Mouse (Mus musculus): ENCODE measurements around the gene Pou2f1.

Pou2f1 gene

DNA sequence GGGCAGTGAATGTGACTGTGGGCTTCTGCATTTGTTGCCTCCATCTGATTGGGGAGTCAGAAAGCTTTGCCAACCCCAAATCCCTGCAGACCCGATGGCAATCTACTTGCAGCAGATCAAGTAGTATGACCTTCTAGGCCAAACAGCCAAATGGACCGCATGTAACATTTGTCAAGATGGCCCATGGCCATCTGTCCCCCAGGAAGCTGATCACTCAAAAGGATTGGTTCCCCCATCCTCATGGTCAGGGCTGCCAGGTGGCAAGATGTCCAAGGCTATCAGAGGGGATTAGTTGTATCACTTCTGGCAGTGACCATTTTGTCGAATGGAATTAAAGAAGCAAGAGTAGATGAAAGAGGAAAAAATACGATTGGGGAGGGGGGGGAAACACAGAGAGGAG, 163.3 kb downstream of the Pou2f1 start:
- H3K36me3 ChIP-seq (ENCODE audit: control insufficient read depth, insufficient read depth, low read length, poor library complexity, severe bottlenecking): no peaks in the 10 kb centered on the region
- no peaks in the 10 kb centered on the region for H3K27me3 ChIP-seq (ENCODE audit: control insufficient read depth, insufficient read depth, low read length, poor library complexity, severe bottlenecking)
- no peak for DNase-seq (ENCODE audit: low read depth, low spot score)

DNA sequence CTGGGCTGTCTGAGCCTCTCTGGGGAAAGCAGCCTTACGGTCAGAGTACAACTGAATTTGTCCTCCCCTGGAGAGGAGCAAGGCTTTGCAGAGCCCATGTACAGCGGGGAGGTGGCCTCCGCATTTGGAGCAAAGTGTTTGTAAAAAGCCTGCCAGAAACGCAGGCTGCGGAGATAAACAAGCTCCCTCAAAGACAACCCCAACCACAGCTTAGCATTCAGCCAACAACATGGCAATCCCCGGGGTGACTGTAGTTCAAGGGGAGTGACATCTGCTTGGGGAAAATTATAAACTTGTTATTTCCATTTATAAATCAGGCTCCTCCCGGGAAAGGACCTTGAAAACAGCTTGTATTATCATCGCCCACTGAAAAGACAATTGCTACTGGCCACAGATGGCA, 164.9 kb downstream of the Pou2f1 start:
- Histone ChIP-seq H3K27me3 (ENCODE audit: control insufficient read depth, insufficient read depth, low read length, poor library complexity, severe bottlenecking) (no peaks in the 10 kb centered on the region), H3K36me3 (ENCODE audit: control insufficient read depth, insufficient read depth, low read length, poor library complexity, severe bottlenecking) (no peaks in the 10 kb centered on the region)
- no peak for DNase-seq (ENCODE audit: low read depth, low spot score)

DNA sequence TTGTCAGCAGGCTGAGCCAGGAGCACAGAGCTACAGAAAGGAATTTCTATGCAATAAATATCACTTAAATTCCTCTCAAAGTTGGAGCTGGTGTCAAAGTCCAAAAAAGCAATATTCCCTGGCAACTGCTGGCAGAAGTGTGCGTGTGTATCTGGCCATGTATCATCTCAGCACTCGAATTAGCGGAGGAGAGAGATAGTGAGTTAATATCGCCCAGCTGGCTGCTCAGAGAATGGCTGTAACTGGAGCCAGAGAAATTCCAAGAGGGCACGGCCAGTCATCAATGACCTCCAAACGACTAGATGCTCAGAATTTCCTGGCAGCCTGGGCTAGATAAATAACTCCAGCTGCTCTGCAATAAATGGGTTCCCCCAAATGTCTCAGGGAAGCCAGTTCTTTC, 166.0 kb downstream of the Pou2f1 start:
- H3K36me3 ChIP-seq (ENCODE audit: control insufficient read depth, insufficient read depth, low read length, poor library complexity, severe bottlenecking): no peaks in the 10 kb centered on the region
- DNase-seq (ENCODE audit: low read depth, low spot score): no peak
- H3K27me3 ChIP-seq (ENCODE audit: control insufficient read depth, insufficient read depth, low read length, poor library complexity, severe bottlenecking): no peaks in the 10 kb centered on the region

DNA sequence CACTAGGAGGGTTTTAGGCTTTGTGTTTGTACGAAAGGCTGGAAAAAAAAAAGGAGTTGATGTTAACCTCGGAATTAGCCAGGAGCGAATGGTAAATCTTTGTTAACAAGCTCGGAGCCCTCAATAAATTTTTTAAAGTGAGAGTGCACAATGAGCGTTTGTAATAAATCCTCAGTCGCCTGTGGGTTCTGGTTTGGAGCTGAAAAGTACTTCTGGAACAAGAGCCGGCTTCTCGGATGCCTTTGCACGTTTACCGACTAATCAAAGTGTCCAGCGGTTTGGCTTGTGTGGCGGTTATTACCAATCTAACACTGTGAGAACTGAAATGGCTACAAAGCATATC, 167.9 kb downstream of the Pou2f1 start:
- no peaks in the 10 kb centered on the region for H3K27me3 ChIP-seq (ENCODE audit: control insufficient read depth, insufficient read depth, low read length, poor library complexity, severe bottlenecking)
- no peak for DNase-seq (ENCODE audit: low read depth, low spot score)

DNA sequence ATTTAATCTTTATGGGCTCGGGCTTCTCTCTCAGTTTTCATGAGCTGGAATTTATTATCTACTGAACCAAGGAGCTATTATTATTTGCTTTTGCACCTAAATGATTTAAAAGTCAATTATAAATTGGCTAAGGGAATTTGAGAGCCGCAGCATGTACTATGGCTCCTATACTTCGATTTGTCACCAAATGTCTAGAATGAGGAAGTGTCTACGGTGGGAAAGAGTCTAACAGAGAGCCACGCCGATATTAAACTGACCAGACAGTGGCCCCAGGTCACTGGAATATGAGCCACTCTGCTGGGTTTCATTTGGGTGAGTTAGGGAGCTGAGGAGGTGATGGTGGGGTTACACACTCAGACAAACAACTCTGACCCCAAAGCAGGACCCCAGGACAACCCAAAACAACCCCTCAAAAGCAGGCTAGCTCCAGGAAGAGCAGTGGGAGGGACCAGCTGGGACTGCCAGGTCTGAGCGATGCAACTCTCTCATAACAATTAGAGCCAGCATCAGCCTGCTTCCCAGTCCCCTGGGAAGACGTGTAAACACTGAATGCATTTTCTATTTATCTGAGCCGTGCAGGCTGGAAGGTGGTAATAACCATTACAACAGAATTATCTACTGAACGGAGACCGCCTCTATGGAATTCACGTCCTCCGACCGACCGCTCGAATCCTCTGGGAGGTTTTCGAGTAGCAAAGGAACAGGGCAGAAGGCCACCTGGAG, 168.4 kb downstream of the Pou2f1 start:
- no peaks in the 10 kb centered on the region for H3K27me3 ChIP-seq (ENCODE audit: control insufficient read depth, insufficient read depth, low read length, poor library complexity, severe bottlenecking)
- no peaks in the 10 kb centered on the region for H3K36me3 ChIP-seq (ENCODE audit: control insufficient read depth, insufficient read depth, low read length, poor library complexity, severe bottlenecking)
- DNase-seq (ENCODE audit: low read depth, low spot score): no peak

More for the DNA sequence above, 167.9 kb downstream of the Pou2f1 start:
- H3K36me3 ChIP-seq (ENCODE audit: control insufficient read depth, insufficient read depth, low read length, poor library complexity, severe bottlenecking): no peaks in the 10 kb centered on the region

DNA sequence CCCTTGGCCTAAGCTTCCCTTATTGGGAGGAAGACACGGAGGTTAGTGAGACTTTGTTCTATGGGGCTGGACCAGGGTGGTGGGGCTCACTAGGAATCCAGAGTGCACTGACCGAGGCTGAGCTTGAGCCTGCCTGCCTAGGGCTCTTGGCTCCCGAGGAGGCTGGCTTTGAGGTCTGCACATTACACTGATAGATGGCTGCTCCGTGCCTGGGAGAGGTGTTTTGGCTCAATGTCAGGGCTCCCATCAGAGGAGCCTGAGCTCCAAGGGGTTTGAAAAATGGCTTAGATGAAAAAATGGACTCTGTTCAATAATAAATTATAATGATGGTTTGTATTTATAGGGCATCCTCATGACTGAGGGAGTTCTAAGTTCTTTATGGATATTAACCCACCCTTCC, 169.2 kb downstream of the Pou2f1 start:
- no peaks in the 10 kb centered on the region for H3K36me3 ChIP-seq (ENCODE audit: control insufficient read depth, insufficient read depth, low read length, poor library complexity, severe bottlenecking)
- no peak for DNase-seq (ENCODE audit: low read depth, low spot score)
- H3K27me3 ChIP-seq (ENCODE audit: control insufficient read depth, insufficient read depth, low read length, poor library complexity, severe bottlenecking): no peaks in the 10 kb centered on the region

DNA sequence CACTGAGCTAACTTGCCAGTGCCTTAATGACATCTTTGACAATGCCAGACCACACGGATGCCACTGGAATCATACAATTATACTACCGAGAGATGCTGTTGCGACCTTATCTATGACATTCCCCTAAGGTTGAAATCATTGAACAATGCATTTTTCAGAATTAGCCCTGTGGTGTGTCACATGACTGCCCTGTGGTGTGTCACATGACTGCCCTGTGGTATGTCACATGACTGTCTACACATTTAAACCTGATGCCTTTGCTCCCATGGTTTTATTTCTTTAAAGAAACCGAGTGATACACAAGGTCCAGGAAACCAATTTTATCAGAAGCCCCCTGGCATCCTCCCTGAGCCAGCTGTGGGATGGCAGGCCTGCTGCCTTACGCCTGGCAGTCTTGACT, 172.6 kb downstream of the Pou2f1 start:
- H3K27me3 ChIP-seq (ENCODE audit: control insufficient read depth, insufficient read depth, low read length, poor library complexity, severe bottlenecking): no peaks in the 10 kb centered on the region
- DNase-seq (ENCODE audit: low read depth, low spot score): no peak
- no peaks in the 10 kb centered on the region for H3K36me3 ChIP-seq (ENCODE audit: control insufficient read depth, insufficient read depth, low read length, poor library complexity, severe bottlenecking)

DNA sequence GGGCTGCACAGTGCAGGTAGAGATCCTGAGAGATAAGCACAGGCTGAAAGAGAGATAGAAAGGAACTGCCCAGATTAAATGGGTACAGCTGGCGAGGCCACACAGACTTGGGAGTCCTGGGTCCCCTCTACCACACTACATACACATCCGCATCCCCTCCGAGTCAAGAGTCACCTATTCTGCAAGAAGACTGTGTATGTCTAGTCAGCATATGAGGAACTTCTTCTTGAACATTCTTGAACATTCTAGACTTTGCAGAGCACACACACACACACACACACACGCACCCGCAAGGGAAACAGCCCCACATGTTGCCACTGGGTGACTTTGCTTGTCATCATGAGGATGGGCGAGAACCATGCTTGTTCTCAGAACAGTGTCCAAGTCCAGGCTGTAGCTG, 173.9 kb downstream of the Pou2f1 start:
- no peaks in the 10 kb centered on the region for H3K36me3 ChIP-seq (ENCODE audit: control insufficient read depth, insufficient read depth, low read length, poor library complexity, severe bottlenecking)
- no peak for DNase-seq (ENCODE audit: low read depth, low spot score)
- H3K27me3 ChIP-seq (ENCODE audit: control insufficient read depth, insufficient read depth, low read length, poor library complexity, severe bottlenecking): no peaks in the 10 kb centered on the region

DNA sequence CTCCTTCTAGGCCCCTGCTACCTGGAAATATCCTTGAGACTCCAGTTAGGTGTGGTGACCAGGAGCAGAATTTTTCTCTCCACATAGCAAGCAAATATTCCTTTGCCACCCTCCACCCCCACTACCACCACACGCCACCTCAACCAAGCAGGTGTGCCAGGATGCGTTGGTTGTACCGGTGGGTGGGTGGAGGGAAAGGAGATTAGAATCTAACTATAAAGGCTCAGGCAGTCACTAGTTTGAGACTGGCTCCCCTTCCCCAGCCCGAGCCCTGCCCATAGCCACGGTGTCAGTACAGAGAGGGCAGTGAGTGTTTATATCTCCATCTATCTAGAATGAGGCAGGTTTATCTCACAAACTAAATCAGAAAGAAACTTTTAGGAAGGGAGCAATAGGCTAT, 174.3 kb downstream of the Pou2f1 start:
- Histone ChIP-seq H3K27me3 (ENCODE audit: control insufficient read depth, insufficient read depth, low read length, poor library complexity, severe bottlenecking) (no peaks in the 10 kb centered on the region), H3K36me3 (ENCODE audit: control insufficient read depth, insufficient read depth, low read length, poor library complexity, severe bottlenecking) (no peaks in the 10 kb centered on the region)
- no peak for DNase-seq (ENCODE audit: low read depth, low spot score)

DNA sequence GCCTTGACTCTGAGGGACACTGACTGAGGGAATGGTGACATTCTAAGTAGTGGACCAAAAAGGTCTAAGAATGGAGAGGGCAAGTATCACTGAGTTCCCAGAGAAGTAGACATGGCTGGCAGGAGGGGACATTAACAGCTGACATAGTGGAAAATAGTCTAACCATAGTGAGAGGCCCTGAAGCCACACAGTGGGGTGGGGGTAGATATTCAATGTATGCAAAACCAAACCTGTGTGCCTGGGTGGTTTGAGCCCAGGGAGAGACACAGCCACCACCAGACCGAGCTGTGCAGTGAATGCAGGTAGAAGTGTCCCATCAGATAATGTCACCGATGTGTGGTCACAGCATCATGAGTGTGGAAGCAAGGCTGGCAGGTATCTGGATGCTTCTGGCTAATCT, 180.4 kb downstream of the Pou2f1 start:
- no peak for DNase-seq (ENCODE audit: low read depth, low spot score)
- no peaks in the 10 kb centered on the region for H3K27me3 ChIP-seq (ENCODE audit: control insufficient read depth, insufficient read depth, low read length, poor library complexity, severe bottlenecking)
- H3K36me3 ChIP-seq (ENCODE audit: control insufficient read depth, insufficient read depth, low read length, poor library complexity, severe bottlenecking): no peaks in the 10 kb centered on the region

DNA sequence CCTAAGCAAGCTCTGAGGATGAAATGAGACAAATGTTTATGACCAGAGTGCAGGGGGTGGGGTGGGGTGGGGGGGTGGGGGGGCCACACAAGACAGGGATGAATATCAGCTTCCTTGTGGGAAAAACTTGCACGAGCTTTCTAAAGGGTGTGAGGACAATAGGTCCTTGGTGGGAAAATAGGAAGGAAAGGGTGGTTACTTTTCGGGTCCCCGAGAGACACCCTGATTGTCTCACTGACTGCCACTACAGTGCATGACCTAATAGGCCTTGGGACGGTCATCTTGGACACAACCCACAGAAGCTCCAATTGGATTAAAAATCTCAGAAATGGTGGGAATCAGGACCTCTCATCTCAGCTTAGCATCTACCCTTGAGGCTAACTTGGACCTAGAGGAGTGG, 183.3 kb downstream of the Pou2f1 start:
- H3K36me3 ChIP-seq (ENCODE audit: control insufficient read depth, insufficient read depth, low read length, poor library complexity, severe bottlenecking): no peaks in the 10 kb centered on the region
- no peak for DNase-seq (ENCODE audit: low read depth, low spot score)
- H3K27me3 ChIP-seq (ENCODE audit: control insufficient read depth, insufficient read depth, low read length, poor library complexity, severe bottlenecking): no peaks in the 10 kb centered on the region

DNA sequence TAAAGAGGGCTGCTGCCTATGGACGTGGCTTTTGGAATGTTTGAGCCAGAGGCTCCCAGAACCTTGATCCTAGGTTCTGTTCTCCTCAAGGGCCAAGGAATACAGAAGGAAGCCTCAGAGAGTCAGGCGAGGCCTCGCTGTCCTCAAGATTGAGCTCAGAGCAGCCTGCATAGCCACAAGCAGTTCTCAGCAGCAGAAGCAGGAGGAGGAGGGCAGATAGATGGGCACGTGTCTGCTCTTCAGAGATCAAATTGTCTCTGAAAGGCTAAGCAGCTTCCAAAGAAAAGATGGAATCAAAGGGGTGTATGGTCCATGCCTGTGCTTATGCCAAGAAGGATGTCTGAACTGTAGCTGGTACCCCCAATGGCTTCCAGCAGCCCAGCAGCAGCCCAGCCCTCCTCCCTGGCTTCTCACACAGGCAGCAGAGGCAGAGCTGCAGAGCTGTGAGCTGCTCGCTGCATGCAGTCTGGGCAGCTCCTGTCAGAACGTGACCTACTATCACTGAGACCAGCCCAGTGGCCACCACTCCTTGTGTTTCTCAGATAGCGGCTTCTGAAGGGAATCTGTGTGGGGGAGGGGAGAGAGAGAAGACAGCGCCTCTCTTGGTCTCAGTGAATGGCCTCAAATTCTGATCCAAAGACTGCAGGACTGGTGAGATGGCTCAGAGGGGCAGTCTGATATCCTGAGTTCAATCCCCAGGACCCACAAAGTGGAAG, 184.2 kb downstream of the Pou2f1 start:
- Histone ChIP-seq H3K27me3 (ENCODE audit: control insufficient read depth, insufficient read depth, low read length, poor library complexity, severe bottlenecking) (no peaks in the 10 kb centered on the region), H3K36me3 (ENCODE audit: control insufficient read depth, insufficient read depth, low read length, poor library complexity, severe bottlenecking) (no peaks in the 10 kb centered on the region)
- no peak for DNase-seq (ENCODE audit: low read depth, low spot score)

DNA sequence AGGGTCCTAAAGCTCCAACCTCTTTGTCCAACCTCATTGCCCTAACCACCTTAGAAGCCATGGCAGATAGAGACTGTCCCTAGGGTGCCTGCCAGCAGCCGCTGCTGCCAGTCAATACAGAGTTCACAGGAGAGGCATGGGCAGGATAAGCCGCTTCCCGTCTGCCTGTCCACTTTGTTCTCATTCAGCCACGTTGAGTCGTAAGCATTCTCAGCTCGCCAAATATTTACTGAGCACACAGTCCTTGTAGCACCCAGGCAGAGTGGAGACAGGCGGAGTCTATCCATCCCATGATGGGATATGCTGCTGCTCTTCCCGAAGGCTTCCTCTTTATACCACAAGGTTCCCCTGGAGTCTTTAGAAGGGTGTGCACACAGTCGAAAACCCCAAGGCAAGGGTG, 185.2 kb downstream of the Pou2f1 start:
- H3K36me3 ChIP-seq (ENCODE audit: control insufficient read depth, insufficient read depth, low read length, poor library complexity, severe bottlenecking): no peaks in the 10 kb centered on the region
- no peak for DNase-seq (ENCODE audit: low read depth, low spot score)
- no peaks in the 10 kb centered on the region for H3K27me3 ChIP-seq (ENCODE audit: control insufficient read depth, insufficient read depth, low read length, poor library complexity, severe bottlenecking)

DNA sequence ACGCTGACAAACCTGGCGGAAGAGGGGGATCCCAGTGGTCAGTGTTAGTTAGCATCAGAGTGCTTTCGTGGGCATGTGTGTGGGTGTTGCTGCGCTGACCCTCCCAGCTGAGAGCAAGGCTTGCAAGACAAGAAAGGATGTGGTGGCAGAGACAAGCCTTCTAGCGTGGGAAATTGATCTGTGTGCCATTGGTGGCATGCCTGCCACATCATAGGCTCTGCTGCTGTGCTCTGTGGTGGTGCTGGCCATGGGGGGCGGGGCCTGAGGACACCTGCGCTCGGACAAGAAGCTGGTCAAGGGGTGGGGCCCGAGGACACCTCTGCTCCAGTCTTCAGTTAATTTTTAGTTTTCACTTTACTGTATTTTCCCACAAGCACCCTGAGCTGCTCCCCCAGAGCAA, 186.1 kb downstream of the Pou2f1 start:
- H3K27me3 ChIP-seq (ENCODE audit: control insufficient read depth, insufficient read depth, low read length, poor library complexity, severe bottlenecking): no peaks in the 10 kb centered on the region
- no peaks in the 10 kb centered on the region for H3K36me3 ChIP-seq (ENCODE audit: control insufficient read depth, insufficient read depth, low read length, poor library complexity, severe bottlenecking)
- no peak for DNase-seq (ENCODE audit: low read depth, low spot score)
